Mouse (Mus musculus) cerebellum, adult 8-10 months (tissue): ENCODE measurements at regions not wholly inside any gene's neighbourhood (a gene's known extent, or its start where the extent isn't known, plus 50 kb on each side); places are given as distances from the start of the nearest gene placed in this dataset.
"Not testable (repeated sequence)": the region's sequence is repeated elsewhere in the genome, so short reads cannot be mapped to it uniquely, and the experiment has no call there.

ENCODE experiments used
- DNase-seq: peaks from one replicate; pipeline ENCODE4 v3.0.0; 2022

DNA sequence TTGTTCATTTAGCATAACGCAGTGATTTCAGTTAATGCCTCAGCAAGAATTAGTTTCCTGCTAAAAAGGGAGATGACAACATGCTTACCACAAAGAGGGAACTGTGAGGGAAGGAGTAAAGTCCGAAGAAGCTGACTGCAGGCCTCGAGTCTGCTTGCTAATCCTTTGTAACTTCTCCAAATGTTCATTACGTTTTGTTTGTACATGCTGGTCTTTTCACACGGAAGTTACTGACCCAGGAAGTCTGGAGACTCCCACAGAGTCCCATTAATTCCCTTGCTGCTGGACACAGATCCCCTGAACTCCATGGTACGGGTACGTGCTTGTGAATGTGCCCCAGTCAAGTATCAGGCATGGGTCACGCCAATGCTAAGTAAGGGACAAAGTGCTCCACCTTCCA, 415.9 kb downstream of the Gja1 start:
- DNase-seq, result no peak

- no peak for DNase-seq
Measured at GRCm38 (mm10) chr10:56795396-56795795, 418.3 kb downstream of the Gja1 start.

DNA sequence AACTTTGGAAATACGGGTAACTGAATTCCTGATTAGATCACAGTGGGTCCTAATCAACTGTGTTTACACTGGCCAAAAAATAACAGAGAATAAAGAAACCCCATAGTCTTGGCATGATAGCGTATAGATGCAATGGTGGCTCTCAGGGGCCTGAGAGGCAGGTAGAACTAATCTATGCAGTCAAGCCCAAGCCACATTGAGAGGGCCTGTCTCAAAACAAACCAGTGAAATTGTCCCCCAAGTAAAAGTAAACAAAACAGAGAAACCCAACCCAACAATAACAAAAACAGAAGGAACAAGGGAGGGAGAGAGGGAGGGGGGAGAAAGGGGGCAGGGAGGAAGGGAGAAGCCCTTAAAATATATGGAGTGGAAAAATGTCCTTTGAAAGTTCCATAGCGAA, 422.2 kb downstream of the Gja1 start:
- DNase-seq, result no peak

- no peak for DNase-seq
Measured at GRCm38 (mm10) chr10:56799745-56800144, 422.6 kb downstream of the Gja1 start.

GRCm38 (mm10) chr10:56809006-56809405, 431.9 kb downstream of the Gja1 start:
- no peak for DNase-seq

GRCm38 (mm10) chr10:56822158-56822557, 445.0 kb downstream of the Gja1 start:
- no peak for DNase-seq

DNA sequence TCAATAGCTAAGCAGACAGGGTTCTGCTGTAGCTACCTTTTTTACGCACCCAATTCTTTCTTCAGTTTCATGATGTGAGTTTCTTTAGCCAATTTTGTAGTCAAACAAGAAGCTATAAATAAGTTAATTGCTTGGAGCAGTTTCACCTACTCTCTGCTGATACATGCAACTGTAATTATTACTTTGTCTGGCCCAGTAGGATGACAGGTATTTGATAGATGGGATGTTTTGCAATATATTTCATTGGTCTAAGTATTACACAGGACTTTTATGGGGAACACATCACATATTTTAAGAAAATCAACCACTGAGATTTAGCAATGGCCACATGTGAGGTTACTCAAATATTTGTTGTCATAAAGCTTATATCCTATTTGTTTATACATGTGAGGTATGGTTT, 454.2 kb downstream of the Gja1 start:
- no peak for DNase-seq

GRCm38 (mm10) chr10:56831966-56832365, 454.8 kb downstream of the Gja1 start:
- no peak for DNase-seq

GRCm38 (mm10) chr10:56836130-56836529, 459.0 kb downstream of the Gja1 start:
- DNase-seq, result no peak

GRCm38 (mm10) chr10:56839006-56839495, 461.9 kb downstream of the Gja1 start:
- DNase-seq, result no peak

- peak; percentile 25 for DNase-seq
Measured at GRCm38 (mm10) chr10:56839545-56839944, 462.4 kb downstream of the Gja1 start.

GRCm38 (mm10) chr10:56840732-56841131, 463.6 kb downstream of the Gja1 start:
- no peak for DNase-seq

DNA sequence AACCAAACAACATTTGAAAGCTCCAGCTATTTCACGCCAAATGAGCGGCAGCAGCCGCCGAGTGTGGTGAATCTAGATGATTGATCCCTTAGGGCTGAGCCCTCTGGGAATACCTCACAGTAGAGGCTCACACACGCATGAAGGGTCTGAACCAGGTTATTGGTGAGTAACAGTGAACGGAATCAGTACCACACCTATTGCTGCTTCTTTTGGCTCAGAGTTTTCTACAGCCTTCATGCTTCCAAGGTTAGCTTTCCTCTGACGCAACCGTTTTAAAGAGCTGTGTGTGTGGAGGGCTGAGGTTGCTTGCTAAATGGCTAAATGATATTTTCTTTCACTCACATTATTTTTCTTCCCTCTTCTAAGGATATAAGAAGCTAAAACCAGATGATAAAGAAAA, 464.4 kb downstream of the Gja1 start:
- no peak for DNase-seq

DNA sequence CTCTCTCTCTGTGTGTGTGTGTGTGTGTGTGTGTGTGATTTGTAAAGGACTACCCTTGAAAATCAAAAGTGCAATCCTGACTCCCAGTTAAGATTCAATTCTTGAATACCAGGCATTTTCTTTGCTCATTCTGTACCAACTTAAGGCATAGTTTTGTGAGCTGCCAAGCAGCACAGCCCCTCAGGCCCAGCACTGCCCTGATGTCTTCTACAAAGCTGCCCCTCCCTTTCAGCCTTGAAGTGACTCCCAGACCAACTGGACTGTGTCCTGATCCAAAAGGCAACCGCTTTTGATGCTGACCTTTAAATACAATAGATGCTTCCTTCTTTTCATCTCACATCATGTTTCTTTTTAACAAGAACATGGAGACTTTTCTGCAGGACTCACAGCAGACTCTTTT, 464.8 kb downstream of the Gja1 start:
- no peak for DNase-seq

GRCm38 (mm10) chr10:56852484-56852883, 475.4 kb downstream of the Gja1 start:
- DNase-seq, result no peak

GRCm38 (mm10) chr10:56856186-56856585, 479.1 kb downstream of the Gja1 start:
- no peak for DNase-seq

- DNase-seq, result no peak
Measured at GRCm38 (mm10) chr10:56879744-56880143, 502.6 kb downstream of the Gja1 start.

- DNase-seq, result peak; percentile 34
Measured at GRCm38 (mm10) chr10:56880154-56880591, 503.0 kb downstream of the Gja1 start.

GRCm38 (mm10) chr10:56884456-56885410, 507.6 kb downstream of the Gja1 start:
- no peak for DNase-seq

DNA sequence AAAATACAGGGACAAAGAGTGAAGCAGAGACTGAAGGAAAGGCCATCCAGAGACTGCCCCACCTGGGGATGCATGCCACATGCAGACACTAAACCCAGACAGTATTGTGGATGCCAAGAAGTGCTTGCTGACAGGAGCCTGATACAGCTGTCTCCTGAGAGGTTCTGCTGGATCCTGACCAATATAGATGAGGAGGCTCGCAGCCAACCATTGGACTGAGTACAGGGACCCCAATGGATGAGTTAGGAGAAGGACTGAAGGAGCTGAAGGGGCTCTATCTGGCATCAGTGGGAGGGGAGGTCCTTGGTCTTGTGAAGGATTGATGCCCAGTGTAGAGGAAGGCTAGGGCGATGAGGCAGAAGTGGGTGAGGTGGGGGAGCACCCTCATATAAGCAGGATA, 514.4 kb downstream of the Gja1 start:
- not testable (repeated sequence) for DNase-seq

DNA sequence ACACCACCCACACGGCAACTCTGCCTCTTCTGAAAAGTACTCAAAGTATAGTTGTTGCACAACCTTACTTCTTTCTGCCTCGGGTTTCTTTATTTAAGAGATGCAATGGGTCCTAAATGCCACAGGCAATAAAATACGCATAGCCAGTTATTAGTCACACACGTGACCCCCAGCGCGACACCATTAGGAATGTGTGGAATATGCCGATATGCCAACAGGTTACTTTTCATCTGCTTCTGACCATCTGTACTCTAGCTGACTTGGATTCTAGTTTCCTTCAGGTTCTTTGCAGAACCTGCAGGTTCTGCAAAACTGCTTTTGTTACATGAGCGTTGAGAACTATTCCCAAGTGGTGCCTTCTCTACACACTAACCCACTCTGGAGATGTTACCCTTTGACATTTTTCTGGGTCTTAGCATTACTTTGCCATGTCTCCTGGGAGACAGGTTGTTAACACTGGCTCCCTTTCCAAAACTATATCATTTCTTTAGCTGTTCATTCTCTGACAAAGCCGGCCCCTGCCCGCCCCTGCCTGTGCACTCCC, 515.6 kb downstream of the Gja1 start:
- no peak for DNase-seq

DNA sequence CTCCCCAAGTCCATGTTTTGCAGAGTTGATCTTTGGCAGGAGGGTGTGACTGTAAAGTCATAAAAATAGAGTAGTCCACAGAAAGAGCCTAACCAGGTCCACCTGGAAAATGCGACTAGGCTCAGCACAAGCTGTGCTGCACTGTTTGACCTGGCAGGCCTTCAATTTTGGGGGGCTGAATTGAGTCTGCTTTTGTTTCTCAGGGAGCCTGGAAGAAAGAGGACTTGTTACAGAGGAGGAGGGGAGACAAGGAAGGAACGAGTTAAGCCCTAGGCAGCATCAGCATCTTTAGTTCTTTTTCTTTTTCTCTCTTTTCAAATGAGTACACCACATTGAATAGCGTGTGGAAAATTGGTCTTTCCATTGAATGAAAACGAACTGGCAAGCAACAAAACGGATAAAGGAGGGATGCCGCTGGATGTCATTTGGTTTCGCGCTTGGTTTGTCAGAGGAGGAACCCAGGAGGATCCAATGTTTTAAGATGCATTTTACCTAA, 516.1 kb downstream of the Gja1 start:
- DNase-seq, result no peak

DNA sequence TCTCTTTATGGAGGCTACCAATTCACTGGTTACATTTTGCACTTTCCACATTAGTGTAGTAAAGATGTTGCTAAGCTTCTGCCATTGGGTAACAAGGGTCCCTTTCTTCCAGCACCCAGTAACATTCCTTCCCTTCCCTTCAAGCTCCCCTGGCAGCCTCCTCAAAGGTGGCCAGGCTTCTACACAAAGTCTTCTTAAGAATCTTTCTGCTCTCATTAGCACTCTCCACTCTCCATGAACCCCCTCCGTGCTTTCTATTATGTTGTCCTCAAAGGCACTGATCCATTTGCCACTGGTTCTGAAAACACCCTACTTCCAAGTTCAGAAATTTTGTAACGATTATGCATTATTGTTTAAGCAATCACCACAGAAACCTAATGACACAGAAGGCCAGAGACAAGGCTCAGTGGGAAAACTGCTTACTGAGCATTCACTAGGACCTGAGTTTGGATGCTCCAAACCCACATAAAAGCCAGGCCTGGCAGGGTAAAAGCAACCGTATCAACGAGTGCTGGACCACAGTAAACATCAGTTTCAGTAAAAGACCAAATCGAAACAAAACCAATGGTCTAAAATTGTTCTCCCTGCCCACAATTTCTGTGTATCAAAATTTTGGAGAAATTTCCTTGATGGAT, 522.6 kb downstream of the Gja1 start:
- no peak for DNase-seq

GRCm38 (mm10) chr10:56900914-56901313, 523.8 kb downstream of the Gja1 start:
- no peak for DNase-seq
